Mouse (Mus musculus): ENCODE data around the gene Lyrm7.

Gene Lyrm7

GRCm38 (mm10) chr11:54805196-54805595 lies 55.5 kb downstream of the Lyrm7 start:
- in situ Hi-C loops (cut with MboI, MseI), result no loop called here

GRCm38 (mm10) chr11:54802621-54803020 lies 58.1 kb downstream of the Lyrm7 start:
- in situ Hi-C loops (cut with MboI, MseI), result no loop called here

GRCm38 (mm10) chr11:54801791-54802558 lies 58.7 kb downstream of the Lyrm7 start:
- in situ Hi-C loops (cut with MboI, MseI), result no loop called here

- in situ Hi-C loops (cut with MboI, MseI), result no loop called here
Observed at GRCm38 (mm10) chr11:54796551-54796950, 64.2 kb downstream of the Lyrm7 start.

GRCm38 (mm10) chr11:54794678-54795077 lies 66.0 kb downstream of the Lyrm7 start:
- in situ Hi-C loops (cut with MboI, MseI), result no loop called here

- in situ Hi-C loops (cut with MboI, MseI), result no loop called here
Observed at GRCm38 (mm10) chr11:54793173-54793572, 67.5 kb downstream of the Lyrm7 start.

- in situ Hi-C loops (cut with MboI, MseI), result no loop called here
Observed at GRCm38 (mm10) chr11:54791458-54791857, 69.3 kb downstream of the Lyrm7 start.

- in situ Hi-C loops (cut with MboI, MseI), result loop anchor here (5.0 kb wide), 1 partner anchor 75 kb away; the partner anchor contains the start of gene Lyrm7
Observed at GRCm38 (mm10) chr11:54787488-54788474, 72.9 kb downstream of the Lyrm7 start, which contains the start of gene Cdc42se2. Gene Cdc42se2 (minus strand): TSS chr11:54787675.

GRCm38 (mm10) chr11:54786858-54787487 lies 73.7 kb downstream of the Lyrm7 start:
- in situ Hi-C loops (cut with MboI, MseI), result loop anchor here (5.0 kb wide), 1 partner anchor 75 kb away; the partner anchor contains the start of gene Lyrm7

- in situ Hi-C loops (cut with MboI, MseI), result loop anchor here (5.0 kb wide), 1 partner anchor 77 kb away; the partner anchor contains the start of gene Lyrm7
Observed at GRCm38 (mm10) chr11:54785566-54785965, 75.2 kb downstream of the Lyrm7 start.

- in situ Hi-C loops (cut with MboI, MseI), result no loop called here
Observed at GRCm38 (mm10) chr11:54784436-54784835, 76.3 kb downstream of the Lyrm7 start.

- in situ Hi-C loops (cut with MboI, MseI), result no loop called here
Observed at GRCm38 (mm10) chr11:54782253-54782652, 78.5 kb downstream of the Lyrm7 start.

- in situ Hi-C loops (cut with MboI, MseI), result no loop called here
Observed at GRCm38 (mm10) chr11:54779946-54780345, 80.8 kb downstream of the Lyrm7 start.

GRCm38 (mm10) chr11:54778131-54778844 lies 82.4 kb downstream of the Lyrm7 start:
- in situ Hi-C loops (cut with MboI, MseI), result no loop called here

GRCm38 (mm10) chr11:54777387-54778130 lies 83.2 kb downstream of the Lyrm7 start:
- in situ Hi-C loops (cut with MboI, MseI), result no loop called here
